9 mouse cellular contexts compared by ENCODE assay signal in the genomic region with DNA sequence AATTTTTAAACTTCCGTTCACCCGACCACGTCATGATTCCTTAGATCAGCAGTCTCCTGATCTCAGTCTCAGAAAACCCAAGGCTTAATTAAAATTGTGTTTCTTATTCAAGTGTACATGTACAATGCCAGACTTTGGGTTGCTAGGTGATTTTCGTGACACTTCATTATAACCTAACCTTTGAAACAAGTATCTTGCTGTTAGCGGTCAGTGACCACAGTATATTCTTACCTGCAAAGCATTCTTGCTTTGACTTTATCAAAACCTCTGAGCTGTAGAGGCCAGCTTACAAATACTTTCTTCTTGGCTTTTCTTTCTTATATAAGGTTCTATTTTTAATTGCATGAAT. TPM values are rescaled to one million over a fixed set of nuclear protein-coding genes. Genes with fewer than 3 reads are reported as not detected.
DNase-seq lines count a peak whose midpoint lies in the region; ATAC-seq and TF ChIP-seq lines count a peak whose summit lies in the region.
"Had no signal": no experiment of that assay in that cellular context is flagged by ENCODE, and none has a peak within 500 bp of the region (broad histone marks: within the 10 kb centered on the region; RNA-seq: fewer than 3 reads in every experiment).

No protein-coding gene starts in this region.

- no peak overlapping the region for H3K27ac ChIP-seq in kidney, postnatal 0 days
- peak overlapping the region; percentile 91 for H3K27ac ChIP-seq in embryonic facial prominence, embryonic 12.5 days
- peak overlapping the region; percentile 65 for H3K27ac ChIP-seq in hindbrain, postnatal 0 days
- peak overlapping the region; percentile 87 for H3K27ac ChIP-seq in midbrain, embryonic 16.5 days (ENCODE audit: low read length)

- no peak for DNase-seq in kidney, postnatal 0 days (ENCODE audit: low spot score)
- DNase-seq in kidney, postnatal 10 days: no peak
- DNase-seq in hindbrain, postnatal 0 days (ENCODE audit: low spot score): no peak
- DNase-seq in adrenal gland, postnatal 14 days: no peak
- DNase-seq in ovary, postnatal 14 days (ENCODE audit: low spot score): no peak
- DNase-seq in left cerebral cortex, adult 11 months (ENCODE audit: low spot score): no peak

- WGBS in kidney, postnatal 0 days: 29% methylated on average over 5 of the region's 5 CpGs
- WGBS in embryonic facial prominence, embryonic 12.5 days: 24% methylated on average over 5 of the region's 5 CpGs
- WGBS in hindbrain, postnatal 0 days: 15% methylated on average over 5 of the region's 5 CpGs
- 19% methylated on average over 5 of the region's 5 CpGs for WGBS in midbrain, embryonic 16.5 days

- no peak for TF ChIP-seq CTCF in kidney, postnatal 0 days (IDR thresholded peaks at IDR 0.05; ENCODE audit: low read depth)
- no peak for TF ChIP-seq CTCF in hindbrain, postnatal 0 days (IDR thresholded peaks at IDR 0.05; ENCODE audit: low read depth)

- H3K9me3 ChIP-seq in kidney, postnatal 0 days (replicated peaks; ENCODE audit: low read length): no peaks in the 10 kb centered on the region
- no peaks in the 10 kb centered on the region for H3K9me3 ChIP-seq in embryonic facial prominence, embryonic 12.5 days
- H3K9me3 ChIP-seq in hindbrain, postnatal 0 days (ENCODE audit: low read length): no peaks in the 10 kb centered on the region
- H3K9me3 ChIP-seq in midbrain, embryonic 16.5 days (replicated peaks; ENCODE audit: control insufficient read depth, low read length, poor library complexity, severe bottlenecking): 0 out of 2 replicates have a peak, but pooled peaks cover 2% of the 10 kb centered on the region

- no peak for ATAC-seq in kidney, postnatal 0 days (replicated peaks; ENCODE audit: low FRiP score, low read depth)
- ATAC-seq in embryonic facial prominence, embryonic 12.5 days (ENCODE audit: insufficient number of reproducible peaks, insufficient read depth, low FRiP score, low TSS enrichment): no peak; the same call in 1 of the 2 replicates
- peak; percentile 6 for ATAC-seq in hindbrain, postnatal 0 days
- ATAC-seq in midbrain, embryonic 16.5 days: peak; percentile 21; the same call in 1 of the 2 replicates

- H3K36me3 ChIP-seq in kidney, postnatal 0 days (ENCODE audit: insufficient read depth, low read length): no peaks in the 10 kb centered on the region
- H3K36me3 ChIP-seq in embryonic facial prominence, embryonic 12.5 days: no peaks in the 10 kb centered on the region
- no peaks in the 10 kb centered on the region for H3K36me3 ChIP-seq in hindbrain, postnatal 0 days (ENCODE audit: insufficient read depth, low read length)
- no peaks in the 10 kb centered on the region for H3K36me3 ChIP-seq in midbrain, embryonic 16.5 days (ENCODE audit: control insufficient read depth, insufficient read depth, low read length)

- H3K27me3 ChIP-seq in kidney, postnatal 0 days (ENCODE audit: insufficient read depth, low read length): no peaks in the 10 kb centered on the region
- H3K27me3 ChIP-seq in embryonic facial prominence, embryonic 12.5 days: no peaks in the 10 kb centered on the region
- H3K27me3 ChIP-seq in hindbrain, postnatal 0 days (ENCODE audit: insufficient read depth, low read length): no peaks in the 10 kb centered on the region
- no peaks in the 10 kb centered on the region for H3K27me3 ChIP-seq in midbrain, embryonic 16.5 days (ENCODE audit: control insufficient read depth, insufficient read depth, low read depth, low read length)

- H3K4me3 ChIP-seq in kidney, postnatal 0 days (replicated peaks; ENCODE audit: low read depth, low read length): peak overlapping the region; percentile 61; the same call in 1 of the 2 replicates
- H3K4me3 ChIP-seq in embryonic facial prominence, embryonic 12.5 days: peak overlapping the region; percentile 72
- peak overlapping the region; percentile 74 for H3K4me3 ChIP-seq in hindbrain, postnatal 0 days (ENCODE audit: low read length)
- peak overlapping the region; percentile 86 for H3K4me3 ChIP-seq in midbrain, embryonic 16.5 days (ENCODE audit: low read depth, low read length)

- 0 out of 2 replicates have a peak, but pooled peaks cover 5% of the 10 kb centered on the region for H3K4me1 ChIP-seq in kidney, postnatal 0 days (replicated peaks; ENCODE audit: insufficient read depth, low read length)
- peaks cover 12% of the 10 kb centered on the region for H3K4me1 ChIP-seq in embryonic facial prominence, embryonic 12.5 days
- no peaks in the 10 kb centered on the region for H3K4me1 ChIP-seq in hindbrain, postnatal 0 days (ENCODE audit: insufficient read depth, low read length)
- H3K4me1 ChIP-seq in midbrain, embryonic 16.5 days (ENCODE audit: control insufficient read depth, insufficient read depth, low read length): peaks cover 21% of the 10 kb centered on the region

- peak overlapping the region; percentile 74 for H3K4me2 ChIP-seq in kidney, postnatal 0 days (ENCODE audit: low read length)
- peak overlapping the region; percentile 59 for H3K4me2 ChIP-seq in embryonic facial prominence, embryonic 12.5 days (replicated peaks)
- peak overlapping the region; percentile 58 for H3K4me2 ChIP-seq in hindbrain, postnatal 0 days (ENCODE audit: low read depth, low read length)
- H3K4me2 ChIP-seq in midbrain, embryonic 16.5 days (ENCODE audit: low read length): peak overlapping the region; percentile 58

- no peak overlapping the region for H3K9ac ChIP-seq in kidney, postnatal 0 days (ENCODE audit: low read depth, low read length)
- peak overlapping the region; percentile 48; the same call in 1 of the 2 replicates for H3K9ac ChIP-seq in embryonic facial prominence, embryonic 12.5 days
- H3K9ac ChIP-seq in hindbrain, postnatal 0 days (replicated peaks; ENCODE audit: low read length): peak overlapping the region; percentile 48
- H3K9ac ChIP-seq in midbrain, embryonic 16.5 days (ENCODE audit: low read depth, low read length): peak overlapping the region; percentile 68

RNA-seq across cellular contexts. Expression of gene Scoc, which starts 15.2 kb away (rescaled TPM):
- 138 and 139 TPM in 2 replicates for polyA plus RNA-seq in kidney, postnatal 0 days (2015; fragmentation: Nextera tagmentation; extraction: Ambion mirVana)
- polyA plus RNA-seq in embryonic facial prominence, embryonic 12.5 days (2016; fragmentation: Nextera tagmentation; extraction: Ambion mirVana): 120 and 124 TPM in 2 replicates
- 179 and 224 TPM in 2 replicates for total RNA-seq in hindbrain, postnatal 0 days (2014; rRNA removed)
- 441 TPM in 2 replicates for polyA plus RNA-seq in hindbrain, postnatal 0 days (2015; fragmentation: Nextera tagmentation; extraction: Ambion mirVana)
- 327 and 361 TPM in 2 replicates for polyA plus RNA-seq in midbrain, embryonic 16.5 days (2015; fragmentation: Nextera tagmentation; extraction: Ambion mirVana)
- total RNA-seq in adrenal gland, postnatal 14 days (2021): 59.0 and 69.6 TPM in 2 replicates

RNA-seq across cellular contexts. Expression of gene Clgn, which starts 53.4 kb away (rescaled TPM):
- 0.03 and 0.05 TPM in 2 replicates for polyA plus RNA-seq in kidney, postnatal 0 days (2015; fragmentation: Nextera tagmentation; extraction: Ambion mirVana)
- 3.5 and 4.2 TPM in 2 replicates for polyA plus RNA-seq in embryonic facial prominence, embryonic 12.5 days (2016; fragmentation: Nextera tagmentation; extraction: Ambion mirVana)
- total RNA-seq in hindbrain, postnatal 0 days (2014; rRNA removed): 5.4 and 5.5 TPM in 2 replicates
- polyA plus RNA-seq in hindbrain, postnatal 0 days (2015; fragmentation: Nextera tagmentation; extraction: Ambion mirVana): 13.1 and 13.3 TPM in 2 replicates
- polyA plus RNA-seq in midbrain, embryonic 16.5 days (2015; fragmentation: Nextera tagmentation; extraction: Ambion mirVana): 11.5 and 12.6 TPM in 2 replicates
- total RNA-seq in adrenal gland, postnatal 14 days (2021): 0.15 and 0.94 TPM in 2 replicates
- total RNA-seq: neutrophil, adult 5-6 weeks had no signal

Comparison
In these comparisons a context has a peak if more than half of its experiments do, and no peak if none do; other contexts are left out.
1. ATAC-seq: peak in hindbrain, postnatal 0 days (single experiment) and midbrain, embryonic 16.5 days (single experiment); none in kidney, postnatal 0 days (single experiment) and embryonic facial prominence, embryonic 12.5 days (single experiment).
2. Peak in every context shown above with its lines, with median percentiles within 50 percentile points of each other: H3K4me2 ChIP-seq and H3K4me3 ChIP-seq.